Mouse (Mus musculus) telencephalon, adult 2 months (tissue): ENCODE results near the gene Olfr692.
"Not testable (repeated sequence)": the region's sequence is repeated elsewhere in the genome, so short reads cannot be mapped to it uniquely, and the experiment has no call there.

Experiments used
- DNase-seq: peaks from one replicate; pipeline ENCODE4 v3.0.0-alpha.2; 2011; ENCODE audit warnings: low read depth, low spot score

Gene Olfr692

DNA sequence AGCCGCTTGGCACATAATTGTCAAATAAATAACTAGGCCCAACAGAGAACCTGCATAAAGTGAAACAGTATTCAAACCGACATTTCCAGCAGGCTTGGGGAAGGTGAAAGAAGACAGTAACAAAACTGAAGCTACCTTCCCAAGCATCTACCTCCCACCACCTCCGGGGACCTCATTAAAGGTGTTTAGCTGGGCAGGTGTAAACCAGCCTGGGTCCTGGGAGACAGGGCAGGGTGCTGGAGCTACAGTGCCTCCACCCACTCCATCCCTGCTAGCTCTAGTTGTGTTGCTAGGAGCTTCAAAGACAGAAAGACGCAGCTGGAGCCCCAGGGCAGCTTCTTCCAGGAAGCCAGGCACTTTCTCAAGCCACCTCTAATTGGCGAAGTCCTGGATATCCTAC lies 36.2 kb downstream of the Olfr692 start, which contains the start of gene Cnga4:
Gene Cnga4 (plus strand): TSS at position 301 of the 400 bp plus-strand sequence.
- no peak for DNase-seq

DNA sequence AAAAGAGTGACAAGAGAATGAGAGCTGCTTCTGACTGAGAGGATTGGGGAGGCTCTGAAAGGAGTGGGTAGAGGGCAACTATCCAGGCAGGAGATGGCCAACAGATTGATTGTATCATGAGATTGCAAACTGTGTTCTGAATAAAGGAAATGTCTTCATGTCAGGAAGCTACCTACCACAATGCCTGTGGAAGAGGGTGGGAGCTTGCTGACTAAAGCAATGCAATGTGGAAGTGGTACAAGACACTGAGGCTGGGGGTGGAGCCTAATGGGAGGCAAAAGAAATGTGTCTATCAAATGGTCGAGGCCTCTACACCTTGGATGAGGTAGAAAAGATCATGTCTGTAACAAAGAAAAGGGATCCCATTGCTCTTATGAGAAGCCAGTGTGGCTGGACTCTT lies 38.3 kb downstream of the Olfr692 start:
- DNase-seq, result no peak

DNA sequence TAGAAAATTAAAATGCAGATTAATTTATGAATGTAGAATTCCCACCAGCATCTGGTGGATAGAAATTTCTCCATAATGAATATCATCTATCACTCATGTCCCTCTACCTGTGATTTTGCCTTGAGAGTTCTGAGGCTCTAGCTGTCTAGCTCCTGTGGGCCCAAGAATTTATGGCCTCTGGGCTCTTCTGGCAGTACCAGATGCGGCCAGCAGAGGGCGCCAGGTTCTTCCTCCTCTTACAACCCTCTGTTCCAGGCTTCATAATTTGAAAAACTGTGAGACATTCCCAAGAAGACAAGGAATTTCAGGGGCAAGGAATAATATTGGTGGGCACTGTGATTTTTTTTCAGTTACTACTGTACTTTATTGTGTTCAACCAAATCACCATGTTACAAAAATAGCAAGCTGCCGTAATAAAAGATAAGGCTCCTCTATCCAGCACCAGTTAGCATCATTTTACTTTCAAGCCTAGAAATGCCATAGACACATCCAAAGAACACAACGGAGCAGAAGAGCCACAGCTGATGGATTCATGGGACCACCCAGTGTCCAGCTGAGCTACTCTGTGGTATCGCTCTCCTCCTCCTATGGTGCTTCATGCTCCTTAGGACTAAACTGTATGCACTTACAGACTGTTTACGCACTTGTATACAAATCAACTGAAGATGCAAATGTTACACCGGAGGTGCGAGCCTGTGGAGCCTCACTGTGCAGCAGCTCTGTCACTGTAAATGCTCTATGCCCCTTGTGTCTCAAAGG lies 44.0 kb downstream of the Olfr692 start:
- DNase-seq, result not testable (repeated sequence)

DNA sequence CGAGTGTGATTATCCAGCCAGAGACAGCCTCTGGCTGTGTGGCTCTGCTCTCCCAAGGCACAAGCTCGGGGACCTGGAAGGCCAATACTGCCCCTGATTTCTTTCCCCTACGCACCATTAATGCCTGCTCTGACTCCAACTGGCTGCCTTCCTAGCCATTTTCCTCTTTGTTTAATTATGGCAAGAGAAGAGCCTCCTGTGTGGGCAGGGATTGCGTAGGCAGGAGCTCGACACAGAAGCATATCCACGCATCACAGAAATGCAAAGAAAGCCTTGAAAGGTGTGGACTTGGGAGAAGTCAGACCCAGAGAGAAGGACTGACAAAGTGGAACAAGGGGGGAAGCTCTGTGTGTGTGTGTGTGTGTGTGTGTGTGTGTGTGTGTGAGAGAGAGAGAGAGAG lies 46.4 kb downstream of the Olfr692 start:
- no peak for DNase-seq

DNA sequence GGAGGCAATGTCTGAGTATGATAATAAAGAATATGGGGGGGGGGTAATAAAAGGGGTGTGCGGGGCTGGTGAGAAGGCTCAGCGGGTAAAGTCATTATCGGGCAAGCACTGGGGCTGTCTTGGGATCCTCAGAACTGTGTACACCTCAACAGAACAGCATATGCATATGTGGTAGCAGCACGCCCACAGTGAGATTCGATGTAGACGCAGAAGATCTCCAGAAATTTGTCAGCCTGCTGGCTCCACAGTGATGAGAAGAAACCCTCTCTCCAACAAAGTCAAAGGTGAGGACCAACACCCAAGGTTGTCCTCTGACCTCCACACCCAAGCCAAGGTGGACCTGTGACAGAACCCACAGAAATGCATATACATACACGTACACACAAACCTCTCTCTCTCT lies 48.5 kb downstream of the Olfr692 start:
- no peak for DNase-seq

DNA sequence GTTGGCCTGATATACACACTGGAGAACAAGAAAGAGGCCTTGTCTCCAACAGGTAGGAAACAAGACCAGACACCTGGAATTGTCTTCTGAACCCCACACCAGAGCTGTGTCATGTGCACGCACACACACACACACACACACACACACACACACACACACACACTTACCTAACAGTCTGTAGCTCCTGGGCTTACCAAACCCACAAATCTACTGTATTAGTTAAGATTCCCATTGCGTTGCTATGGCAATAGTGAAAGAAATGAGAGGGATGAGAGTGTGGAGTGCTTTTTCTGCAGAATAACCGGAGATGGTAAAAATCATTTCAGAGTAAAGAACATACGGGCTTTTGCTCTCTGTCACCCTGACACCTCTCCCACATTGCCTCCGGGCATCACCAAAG lies 50.1 kb downstream of the Olfr692 start:
- no peak for DNase-seq
